Mouse (Mus musculus) ES-E14 (cell line): Measurements from ENCODE around the gene Birc7. TPM values are rescaled to one million over a fixed set of nuclear protein-coding genes. Genes with fewer than 3 reads are reported as not detected.
A peak's percentile ranks its signal among the peaks of the same experiment; 100 is the strongest.

Source experiments
- DNase-seq: peaks from one replicate; pipeline ENCODE4 v3.0.0-alpha.2; 2013; ENCODE audit warnings: low read depth, low spot score
- H3K27ac ChIP-seq: 2 replicates; pipeline ENCODE4 v1.5.1; 2012; ENCODE audit warnings: low read depth, mild to moderate bottlenecking, low read length, moderate library complexity, mixed read lengths; ENCODE audit not compliant: poor library complexity, insufficient read depth, severe bottlenecking
- H3K36me3 ChIP-seq: 2 replicates; pipeline ENCODE4 v1.6.1; 2012; ENCODE audit warnings: mild to moderate bottlenecking, low read length, moderate library complexity, mixed read lengths; ENCODE audit not compliant: control insufficient read depth, poor library complexity, insufficient read depth, severe bottlenecking
- H3K4me1 ChIP-seq, 2 experiments: fragments of 150-350 bp in 1 of 2; sonication (generic) in 1 of 2; 2 replicates each; pipeline ENCODE4 v1.6.1; 2012; ENCODE audit warnings: low read length in 2 of 2, mild to moderate bottlenecking in 1 of 2, mixed read lengths in 1 of 2; ENCODE audit not compliant: control insufficient read depth in 2 of 2, insufficient read depth in 2 of 2, poor library complexity in 1 of 2
- H3K4me3 ChIP-seq, 2 experiments: fragments of 150-350 bp in 1 of 2; sonication (generic) in 1 of 2; 2 replicates each; pipeline ENCODE4 v1.5.1; 2012; ENCODE audit warnings: low read length in 2 of 2, low read depth in 1 of 2, mild to moderate bottlenecking in 1 of 2, mixed read lengths in 1 of 2; ENCODE audit not compliant: insufficient read depth in 1 of 2, poor library complexity in 1 of 2, severe bottlenecking in 1 of 2
- H3K9ac ChIP-seq: 2 replicates; pipeline ENCODE4 v1.6.1; 2012; ENCODE audit warnings: low read depth, mild to moderate bottlenecking, low read length, mixed read lengths; ENCODE audit not compliant: poor library complexity, insufficient read depth, severe bottlenecking
- H3K9me3 ChIP-seq: fragments of 150-350 bp; sonication (generic); 2 replicates; pipeline ENCODE4 v1.6.1; 2012; ENCODE audit warnings: low read depth, mild to moderate bottlenecking, low read length; ENCODE audit not compliant: control insufficient read depth, insufficient read depth
- CHD2 ChIP-seq: IDR thresholded peaks from 2 replicates; pipeline ENCODE4 v1.6.1; 2014; ENCODE audit warnings: mild to moderate bottlenecking, low read depth, low read length, inconsistent platforms
- HCFC1 ChIP-seq: IDR thresholded peaks from 2 replicates; pipeline ENCODE4 v1.6.1; 2012; ENCODE audit warnings: low read length, inconsistent platforms, borderline replicate concordance; ENCODE audit not compliant: insufficient read depth
- MAFK ChIP-seq: IDR thresholded peaks from 2 replicates; pipeline ENCODE4 v1.6.1; 2014; ENCODE audit warnings: mild to moderate bottlenecking, low read depth, low read length, inconsistent platforms; ENCODE audit not compliant: insufficient read depth
- ZC3H11A ChIP-seq: IDR thresholded peaks from 2 replicates; pipeline ENCODE4 v1.6.1; 2012; ENCODE audit warnings: low read depth, mild to moderate bottlenecking, inconsistent platforms, low read length, borderline replicate concordance
- ZNF384 ChIP-seq: IDR thresholded peaks from 2 replicates; pipeline ENCODE4 v1.6.1; 2012; ENCODE audit warnings: low read depth, low read length, inconsistent platforms
- in situ Hi-C, 2 experiments: fragments of 600-800 bp; cut with MboI; formaldehyde crosslinking; loops; one replicate each; pipeline ENCODE4 v1.15.1; 2025; ENCODE audit warnings: low sequenced_read_pairs in 2 of 2, inconsistent platforms in 1 of 2; ENCODE audit not compliant: unreplicated experiment in 2 of 2
- total RNA-seq: library from RNA; depleted of rRNA; stranded (reverse); fragments of 300-350 nt; gene quantifications from 2 replicates; pipeline ENCODE4 v1.2.3, GENCODE M21; 2012

The Birc7 gene
- total RNA-seq, 1 experiment: 2.1 TPM

DNA sequence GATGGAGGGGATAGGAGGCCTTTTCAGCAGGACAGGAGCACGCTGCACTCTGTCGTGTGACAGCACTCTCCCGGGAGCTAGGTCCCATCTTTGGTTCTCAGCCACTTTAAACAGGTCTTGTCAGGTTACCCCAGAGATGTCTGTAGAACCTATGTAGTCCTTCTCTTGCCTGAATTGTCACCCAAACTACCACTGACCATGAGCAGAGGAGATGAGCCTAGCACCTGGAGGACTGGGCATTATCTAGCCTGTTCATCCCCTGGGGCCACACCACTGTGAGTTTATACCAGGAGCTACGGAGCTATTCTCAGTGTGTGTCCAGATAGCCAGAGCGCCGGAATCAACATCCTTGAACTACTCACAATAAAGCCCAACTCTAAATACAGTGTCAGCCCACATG lies 31.0 kb upstream of the Birc7 start:
- no peak for TF ChIP-seq CHD2
- Histone ChIP-seq H3K36me3 (no peaks in the 10 kb centered on the region), H3K4me1 (peaks cover 0 to 4% of the 10 kb centered on the region in 2 experiments; a peak in 1 of 4 replicates), H3K9me3 (no peaks in the 10 kb centered on the region), H3K9ac (no peak overlapping the region), H3K4me3 (no peak overlapping the region), H3K27ac (no peak overlapping the region)
- in situ Hi-C loops: loop anchor here (10.0 kb wide), 1 partner anchor 93 kb away; no protein-coding TSS in a partner anchor
- no peak for DNase-seq

GRCm38 (mm10) chr2:180902086-180902485 lies 26.7 kb upstream of the Birc7 start:
- no peaks in the 10 kb centered on the region for H3K9me3 ChIP-seq
- H3K27ac ChIP-seq: no peak overlapping the region
- TF ChIP-seq HCFC1: no peak
- no peak for TF ChIP-seq MAFK
- TF ChIP-seq ZNF384: no peak
- no peak for TF ChIP-seq ZC3H11A
- no peak for DNase-seq
- no peak overlapping the region for H3K4me3 ChIP-seq
- no peak overlapping the region for H3K9ac ChIP-seq
- in situ Hi-C loops: no loop called here
- peaks cover 2 to 7% of the 10 kb centered on the region in 2 experiments; a peak in 2 of 4 replicates for H3K4me1 ChIP-seq
- H3K36me3 ChIP-seq: peaks cover 7% of the 10 kb centered on the region

GRCm38 (mm10) chr2:180904435-180905208 lies 24.2 kb upstream of the Birc7 start:
- peaks cover 2 to 7% of the 10 kb centered on the region in 2 experiments; a peak in 2 of 4 replicates for H3K4me1 ChIP-seq
- no peaks in the 10 kb centered on the region for H3K9me3 ChIP-seq
- peaks cover 10% of the 10 kb centered on the region for H3K36me3 ChIP-seq
- no peak overlapping the region for H3K27ac ChIP-seq
- H3K9ac ChIP-seq: no peak overlapping the region
- no peak for DNase-seq
- no peak overlapping the region for H3K4me3 ChIP-seq
- in situ Hi-C loops: no loop called here
- TF ChIP-seq HCFC1: no peak
- no peak for TF ChIP-seq ZNF384
- TF ChIP-seq MAFK: no peak
- TF ChIP-seq CHD2: no peak
- TF ChIP-seq ZC3H11A: no peak

GRCm38 (mm10) chr2:180905556-180906221 lies 23.1 kb upstream of the Birc7 start:
- peak overlapping the region in 1 of 2 experiments; percentile 12; a peak in 1 of 4 replicates for H3K4me3 ChIP-seq
- peaks cover 16% of the 10 kb centered on the region for H3K36me3 ChIP-seq
- H3K9ac ChIP-seq: no peak overlapping the region
- H3K4me1 ChIP-seq: peaks cover 2 to 7% of the 10 kb centered on the region in 2 experiments; a peak in 2 of 4 replicates
- in situ Hi-C loops: no loop called here
- H3K9me3 ChIP-seq: no peaks in the 10 kb centered on the region
- DNase-seq: no peak
- TF ChIP-seq ZNF384 (no peak), ZC3H11A (no peak), HCFC1 (no peak), MAFK (no peak), CHD2 (no peak)
- 0 out of 2 replicates have a peak overlapping the region, but pooled peaks have one; percentile 1 for H3K27ac ChIP-seq
